Mouse (Mus musculus) liver, postnatal 0 days (tissue): Measurements from ENCODE around the gene Ssr2.

ENCODE experiments used
- CTCF ChIP-seq: sonication (generic); IDR thresholded peaks from 2 replicates; pipeline ENCODE4 v1.5.1; 2016; ENCODE audit warnings: antibody characterized with exemption, low read depth
- EP300 ChIP-seq: IDR thresholded peaks from 2 replicates; pipeline ENCODE4 v1.6.1; 2016; ENCODE audit warnings: antibody characterized with exemption, low read depth, mild to moderate bottlenecking

DNA sequence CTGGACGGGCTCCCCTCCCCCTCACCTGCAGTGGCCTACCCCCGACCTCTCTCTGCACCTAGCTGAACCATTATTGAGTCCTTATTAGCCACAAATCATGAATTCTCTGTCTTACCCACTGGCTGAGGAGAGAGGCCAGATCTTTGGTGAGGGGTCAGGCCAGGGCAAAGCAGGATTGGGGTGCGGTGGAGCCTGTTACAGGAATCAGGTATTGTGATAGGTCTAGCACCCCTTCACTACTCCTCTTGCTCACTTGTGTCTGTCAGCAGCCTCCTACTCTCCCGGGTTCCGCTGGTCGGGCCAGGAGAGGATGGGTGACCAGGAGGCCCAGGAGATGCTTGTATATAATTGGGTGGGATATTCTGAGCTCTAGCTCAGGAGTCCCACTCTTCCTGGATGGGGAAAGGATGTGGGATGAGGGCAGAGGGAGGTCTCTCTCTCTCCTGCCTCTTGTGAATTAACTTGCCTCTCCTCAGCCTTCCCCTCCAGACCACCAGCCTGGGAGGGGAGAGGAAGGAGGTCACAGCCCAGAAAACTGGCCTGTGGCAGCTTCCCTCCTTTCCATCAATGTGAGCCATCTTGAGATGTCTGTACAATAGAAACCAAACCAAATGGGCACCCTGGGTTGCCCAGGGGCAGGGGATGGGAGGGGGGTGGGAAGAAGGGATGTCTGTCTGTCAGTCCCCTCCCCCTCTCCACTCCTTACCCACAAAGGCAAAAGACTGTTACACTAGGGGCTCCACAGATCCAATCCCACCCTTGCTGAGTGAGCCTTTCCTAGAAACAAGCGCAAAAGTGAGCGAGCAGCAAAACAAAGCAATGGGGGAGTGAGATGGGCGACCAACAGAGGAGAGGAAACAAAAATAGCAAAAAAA, 37.2 kb upstream of the Ssr2 start:
- TF ChIP-seq CTCF (no peak), EP300 (no peak)
